Mouse (Mus musculus) cerebellum, adult 9-10 months (tissue): ENCODE measurements around the gene Ccdc89.

Source experiments
- DNase-seq: peaks from one replicate; pipeline ENCODE4 v3.0.0; 2022

Gene Ccdc89

DNA sequence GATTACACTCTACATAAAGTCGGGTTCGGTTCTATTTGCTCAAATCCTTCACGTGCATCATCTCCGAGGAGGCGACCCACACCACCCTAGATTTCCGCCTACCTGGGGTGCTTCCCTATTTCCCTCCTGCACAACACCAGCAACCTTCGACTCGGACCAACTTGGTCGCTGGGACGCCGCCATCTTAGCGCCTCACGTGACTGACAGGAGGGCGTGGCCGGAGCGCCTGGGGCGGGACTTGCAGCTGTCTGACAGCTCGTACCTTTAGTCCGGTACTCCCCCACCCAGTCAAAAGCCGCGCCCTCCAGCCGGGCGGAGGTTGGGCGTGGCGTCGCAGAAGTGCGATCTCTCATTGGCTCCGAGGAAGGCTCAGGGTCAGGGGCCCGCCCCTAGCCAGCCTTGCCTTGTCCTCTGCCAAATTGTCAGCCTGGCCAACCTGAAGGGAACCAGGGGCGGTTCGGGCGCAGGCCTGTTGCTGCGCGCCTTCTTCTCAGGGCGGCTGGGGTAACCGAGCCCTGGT, 49.5 kb downstream of the Ccdc89 start, which contains the start of gene Tmem126b:
Tmem126b (minus strand) TSS at position 209 of the 520 bp plus-strand sequence.
- DNase-seq = peak; percentile 100

DNA sequence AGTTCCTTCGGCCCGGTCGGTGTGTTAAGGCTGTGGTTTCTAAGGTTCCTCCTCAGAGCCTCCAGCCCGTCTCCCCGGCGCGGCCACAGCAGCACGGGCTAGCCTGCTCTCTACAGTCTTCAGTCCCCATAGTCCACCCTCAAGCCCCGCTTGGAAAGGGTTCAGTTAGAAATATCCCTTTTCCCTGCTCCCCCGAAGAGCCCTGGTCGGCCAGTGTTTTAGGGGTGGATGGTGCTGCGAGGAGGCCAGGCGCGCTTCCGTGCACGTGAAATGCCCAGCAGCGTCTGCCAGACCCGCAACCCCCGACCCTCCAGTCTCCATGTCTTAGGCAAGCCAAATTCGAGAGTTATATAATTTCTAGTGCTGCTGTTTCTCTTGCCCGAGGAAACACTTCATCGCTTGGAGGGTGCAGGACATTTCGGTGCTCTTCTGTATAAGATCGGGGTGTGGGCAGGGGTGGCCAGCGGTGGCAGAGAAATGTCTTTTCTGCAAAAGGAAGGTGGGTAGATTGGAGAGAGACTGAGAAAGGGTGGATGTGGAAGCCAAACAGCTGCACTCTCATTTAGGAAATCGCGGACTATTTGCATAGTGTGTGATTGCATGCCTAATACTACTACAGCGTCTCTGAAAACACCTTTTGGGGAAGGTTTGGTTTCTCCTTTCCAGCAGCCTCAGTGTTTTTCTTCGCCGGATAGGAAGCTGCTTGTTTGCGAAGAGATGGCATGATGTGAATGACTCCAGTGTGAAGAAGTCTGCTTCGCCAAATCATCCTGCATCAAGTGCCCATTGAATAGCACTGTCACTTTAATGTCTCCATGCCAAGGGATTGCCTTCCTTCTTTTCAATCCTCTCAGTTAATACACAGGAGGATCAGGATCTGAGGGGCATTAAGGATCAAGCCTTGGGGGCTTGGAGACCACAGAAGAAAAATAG, 50.2 kb downstream of the Ccdc89 start, which contains the start of gene Dlg2:
Dlg2 (plus strand) TSS at position 360 of the 933 bp plus-strand sequence.
- DNase-seq = peak; percentile 78
